In genomic region chr4:27846106-27846622, GRCm38 (mm10) we compare ENCODE assay signal across 17 mouse cellular contexts.
"Had no signal": no experiment of that assay in that cellular context is flagged by ENCODE, and none has a peak within 500 bp of the region (broad histone marks: within the 10 kb centered on the region; RNA-seq: fewer than 3 reads in every experiment).

No protein-coding gene starts in this region.

- DNase-seq: kidney, adult 18-20 months; kidney, adult 9 months; kidney, postnatal 14 days; kidney, postnatal 4 days; left cerebral cortex, postnatal 4 days; liver, postnatal 0 days; lung, embryonic 14.5 days; thymus, adult 18-20 months; thymus, postnatal 36 days had no signal

- H3K9me3 ChIP-seq: limb, embryonic 12.5 days; limb, embryonic 15.5 days had no signal

- H3K4me1 ChIP-seq: limb, embryonic 12.5 days; limb, embryonic 15.5 days had no signal

- ATAC-seq: intestine, embryonic 16.5 days; liver, postnatal 0 days; lung, postnatal 0 days had no signal

- H3K9ac ChIP-seq: limb, embryonic 12.5 days; limb, embryonic 15.5 days; liver, embryonic 14.5 days; liver, postnatal 0 days; lung, embryonic 14.5 days had no signal

- H3K36me3 ChIP-seq: limb, embryonic 12.5 days; limb, embryonic 15.5 days had no signal

- H3K4me3 ChIP-seq: left cerebral cortex, adult 2 months; limb, embryonic 12.5 days; limb, embryonic 15.5 days had no signal

- H3K4me2 ChIP-seq: limb, embryonic 12.5 days; limb, embryonic 15.5 days; liver, embryonic 11.5 days; lung, embryonic 14.5 days had no signal

- H3K27ac ChIP-seq: left cerebral cortex, adult 2 months; limb, embryonic 12.5 days; limb, embryonic 15.5 days; liver, embryonic 14.5 days; macrophage had no signal

- H3K27me3 ChIP-seq: limb, embryonic 12.5 days; limb, embryonic 15.5 days had no signal
